Mouse (Mus musculus) megakaryocyte, embryonic 14.5 days (primary cell): ENCODE measurements around the gene Sv2a. TPM values are rescaled to one million over a fixed set of nuclear protein-coding genes. Genes with fewer than 3 reads are reported as not detected.

Experiments
- H3K27me3 ChIP-seq: replicated peaks from 2 replicates; pipeline ENCODE3; 2012; ENCODE audit warnings: inconsistent platforms
- H3K36me3 ChIP-seq: replicated peaks from 2 replicates; pipeline ENCODE3; 2012; ENCODE audit warnings: low read length, inconsistent platforms, mixed read lengths
- H3K4me1 ChIP-seq: 2 replicates; pipeline ENCODE4 v1.6.1; 2012; ENCODE audit warnings: inconsistent platforms
- H3K4me3 ChIP-seq: replicated peaks from 2 replicates; pipeline ENCODE3; 2012; ENCODE audit warnings: moderate library complexity, mild to moderate bottlenecking, inconsistent platforms
- H3K9me3 ChIP-seq: 2 replicates; pipeline ENCODE4 v1.6.1; 2012; ENCODE audit warnings: inconsistent platforms
- FLI1 ChIP-seq: IDR thresholded peaks from 2 replicates; pipeline ENCODE4 v1.6.1; 2012; ENCODE audit warnings: low read length, inconsistent platforms, mixed read lengths
- GATA1 ChIP-seq: IDR thresholded peaks from 3 replicates; pipeline ENCODE4 v1.6.1; 2012; ENCODE audit warnings: mixed read lengths, low read length, inconsistent platforms, borderline replicate concordance
- polyA plus RNA-seq: library from polyadenylated mRNA; stranded (reverse); fragments of >175 nt; gene quantifications from 2 replicates; pipeline ENCODE4 v1.2.3, GENCODE M21; 2012; ENCODE audit warnings: low replicate concordance; ENCODE audit not compliant: insufficient read depth

Sv2a gene
- polyA plus RNA-seq, 1 experiment: 1.9 TPM

- TF ChIP-seq FLI1 (no peak), GATA1 (no peak)
- Histone ChIP-seq H3K36me3 (peaks cover 20% of the 10 kb centered on the region), H3K4me3 (peak overlapping the region; percentile 89), H3K4me1 (peaks cover 33% of the 10 kb centered on the region), H3K9me3 (no peaks in the 10 kb centered on the region), H3K27me3 (peaks cover 13% of the 10 kb centered on the region)
Measured at GRCm38 (mm10) chr3:96160803-96161516, 20.0 kb upstream of the Sv2a start.

DNA sequence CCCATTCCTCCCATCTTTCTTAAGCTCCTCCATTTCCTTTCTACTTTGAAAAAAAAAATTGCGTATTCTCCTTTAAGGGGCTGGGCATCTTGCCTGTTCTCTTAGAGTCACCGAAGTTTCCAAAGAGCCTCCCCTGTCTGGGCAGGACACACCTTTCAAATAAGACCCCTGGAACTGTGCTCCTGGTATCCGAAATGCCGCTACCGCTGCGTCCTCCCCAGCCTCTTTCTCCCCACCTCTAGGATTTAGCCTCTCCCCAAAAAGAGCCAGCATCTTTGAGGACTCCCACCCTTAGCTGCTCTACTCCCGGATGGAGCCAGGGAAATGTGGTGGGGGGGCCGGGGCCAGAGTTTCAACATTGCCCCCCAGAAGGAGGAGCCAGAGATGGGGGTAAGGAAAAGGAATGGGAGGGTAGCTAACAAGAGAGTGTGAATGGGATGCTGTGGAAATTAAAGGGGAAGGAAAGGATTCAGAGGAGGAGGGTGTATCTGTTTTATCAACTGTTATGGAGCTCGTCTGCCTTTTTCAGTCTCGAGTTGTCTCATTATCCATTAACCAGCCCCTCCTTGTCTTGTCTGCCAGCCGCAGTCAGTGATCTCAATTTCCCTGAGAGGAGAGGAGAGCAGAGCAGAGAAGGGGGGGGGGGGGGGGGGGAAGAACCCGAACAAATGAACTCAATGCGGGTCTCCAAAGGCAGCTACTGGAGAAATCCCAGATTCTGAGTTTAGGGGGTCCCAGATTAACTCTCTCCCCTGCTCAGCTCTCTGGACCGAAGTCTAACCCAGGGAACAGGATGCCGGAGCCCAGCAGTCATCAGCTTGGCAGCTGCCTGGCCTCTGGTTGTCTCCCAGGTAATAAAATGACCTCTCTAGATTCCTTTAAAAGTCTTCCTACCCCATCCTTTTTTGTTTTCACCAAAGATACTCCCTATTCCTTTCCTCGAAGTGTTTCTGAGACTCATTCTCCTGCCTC lies 18.8 kb upstream of the Sv2a start, which contains the start of gene Mtmr11:
TSS of gene Mtmr11 (plus strand) at position 136 of the 972 bp plus-strand sequence.
- peaks cover 33% of the 10 kb centered on the region for H3K4me1 ChIP-seq
- peaks cover 8% of the 10 kb centered on the region for H3K36me3 ChIP-seq
- peak within 1 kb of the TSS; percentile 89 for H3K4me3 ChIP-seq
- TF ChIP-seq GATA1: no peak
- no peaks in the 10 kb centered on the region for H3K9me3 ChIP-seq
- H3K27me3 ChIP-seq: peaks cover 13% of the 10 kb centered on the region

DNA sequence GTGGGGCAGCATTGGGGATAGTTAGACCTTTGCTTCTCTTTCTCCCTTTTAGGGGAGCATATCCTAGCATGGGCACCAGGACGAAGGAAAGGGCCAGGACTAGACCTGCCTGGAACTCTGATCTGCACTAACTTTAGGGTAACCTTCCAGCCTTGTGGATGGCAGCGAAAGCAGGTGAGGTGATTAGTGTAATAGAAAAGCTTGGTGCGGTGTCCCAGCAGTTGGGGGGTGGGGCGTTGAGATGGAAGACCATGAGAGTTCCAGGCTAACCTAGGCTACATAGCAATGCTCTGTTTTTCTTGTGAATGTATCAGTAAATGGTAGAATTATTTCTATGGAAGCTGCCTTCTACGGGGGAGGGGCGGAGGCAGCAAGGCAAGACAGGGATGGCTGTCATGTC lies 17.9 kb upstream of the Sv2a start:
- H3K9me3 ChIP-seq: no peaks in the 10 kb centered on the region
- H3K27me3 ChIP-seq: peaks cover 13% of the 10 kb centered on the region
- TF ChIP-seq GATA1: no peak
- no peak for TF ChIP-seq FLI1
- peaks cover 34% of the 10 kb centered on the region for H3K4me1 ChIP-seq
- H3K36me3 ChIP-seq: peaks cover 10% of the 10 kb centered on the region
- no peak overlapping the region for H3K4me3 ChIP-seq

DNA sequence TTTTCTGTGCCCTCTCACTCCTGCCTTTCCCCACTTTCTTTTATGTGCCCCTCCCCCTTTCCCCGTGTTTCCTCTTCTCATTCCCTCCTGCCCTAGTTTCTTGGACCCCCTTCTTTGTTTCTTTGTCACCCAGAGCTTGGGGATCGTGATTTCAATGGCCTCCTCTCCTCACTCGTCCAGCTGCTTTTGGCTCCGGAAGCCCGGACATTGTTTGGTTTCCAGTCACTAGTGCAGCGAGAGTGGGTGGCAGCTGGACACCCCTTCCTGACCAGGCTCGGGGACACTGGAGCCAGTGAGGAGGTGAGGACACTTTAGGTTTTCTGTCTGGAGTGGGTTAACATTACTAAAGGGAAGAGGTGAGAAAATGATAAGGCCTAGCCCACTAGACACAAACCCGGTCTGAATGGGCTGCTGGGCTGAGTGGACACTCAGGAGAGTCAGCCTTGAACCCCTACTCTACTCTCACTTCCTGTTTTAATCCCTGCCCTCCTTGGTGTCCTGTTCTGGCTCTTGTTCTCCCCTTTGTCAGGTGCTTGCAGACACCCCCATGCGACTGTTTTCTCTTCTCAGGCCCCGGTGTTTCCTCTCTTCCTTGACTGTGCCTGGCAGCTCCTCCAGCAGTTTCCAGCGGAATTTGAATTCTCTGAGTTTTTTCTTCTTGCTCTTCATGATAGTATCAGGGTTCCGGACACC lies 12.3 kb upstream of the Sv2a start:
- H3K4me3 ChIP-seq: no peak overlapping the region
- TF ChIP-seq FLI1 (no peak), GATA1 (no peak)
- H3K27me3 ChIP-seq: peaks cover 6% of the 10 kb centered on the region
- H3K36me3 ChIP-seq: peaks cover 42% of the 10 kb centered on the region
- H3K4me1 ChIP-seq: peaks cover 42% of the 10 kb centered on the region
- H3K9me3 ChIP-seq: no peaks in the 10 kb centered on the region

- H3K4me3 ChIP-seq: peak overlapping the region; percentile 53
- H3K36me3 ChIP-seq: peaks cover 53% of the 10 kb centered on the region
- no peak for TF ChIP-seq GATA1
- no peaks in the 10 kb centered on the region for H3K9me3 ChIP-seq
- H3K27me3 ChIP-seq: no peaks in the 10 kb centered on the region
- H3K4me1 ChIP-seq: peaks cover 58% of the 10 kb centered on the region
Measured at GRCm38 (mm10) chr3:96170276-96170675, 10.7 kb upstream of the Sv2a start.

- Histone ChIP-seq H3K36me3 (peaks cover 59% of the 10 kb centered on the region), H3K9me3 (no peaks in the 10 kb centered on the region), H3K27me3 (no peaks in the 10 kb centered on the region), H3K4me1 (peaks cover 66% of the 10 kb centered on the region), H3K4me3 (peak overlapping the region; percentile 95)
- TF ChIP-seq GATA1 (no peak), FLI1 (no peak)
Measured at GRCm38 (mm10) chr3:96170976-96171545, 9.9 kb upstream of the Sv2a start.

DNA sequence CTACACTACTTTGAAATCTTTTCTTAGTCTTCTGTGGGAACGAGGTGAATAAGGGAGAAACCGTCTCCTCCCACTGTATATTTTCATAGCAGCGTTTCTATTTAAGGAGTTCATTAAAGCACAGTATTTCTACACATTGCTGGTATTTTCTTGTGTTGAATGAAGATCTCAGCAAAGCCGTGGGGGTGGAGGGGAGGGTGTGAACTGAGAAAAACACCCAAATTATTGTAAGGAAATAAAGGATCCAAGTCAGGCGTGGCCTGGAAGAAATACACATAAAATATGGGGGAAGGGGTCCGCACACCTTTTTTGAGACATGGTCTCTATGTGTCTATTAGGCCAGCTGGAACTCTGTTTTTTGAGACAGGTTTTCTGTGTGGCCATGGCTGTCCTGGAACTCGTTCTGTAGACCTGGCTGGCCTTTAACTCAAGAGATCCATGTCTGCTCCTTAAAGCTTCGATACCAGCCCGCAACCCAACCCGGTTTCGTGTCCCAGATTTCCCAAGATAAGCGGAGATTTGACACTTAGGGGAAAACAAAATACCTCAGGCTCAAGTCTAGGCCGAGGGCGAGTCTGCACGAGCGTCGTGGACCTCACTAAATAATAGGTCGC lies 9.3 kb upstream of the Sv2a start:
- Histone ChIP-seq H3K9me3 (no peaks in the 10 kb centered on the region), H3K4me3 (peak overlapping the region; percentile 95), H3K27me3 (no peaks in the 10 kb centered on the region), H3K4me1 (peaks cover 73% of the 10 kb centered on the region), H3K36me3 (peaks cover 65% of the 10 kb centered on the region)
- TF ChIP-seq GATA1: no peak
- TF ChIP-seq FLI1: no peak

DNA sequence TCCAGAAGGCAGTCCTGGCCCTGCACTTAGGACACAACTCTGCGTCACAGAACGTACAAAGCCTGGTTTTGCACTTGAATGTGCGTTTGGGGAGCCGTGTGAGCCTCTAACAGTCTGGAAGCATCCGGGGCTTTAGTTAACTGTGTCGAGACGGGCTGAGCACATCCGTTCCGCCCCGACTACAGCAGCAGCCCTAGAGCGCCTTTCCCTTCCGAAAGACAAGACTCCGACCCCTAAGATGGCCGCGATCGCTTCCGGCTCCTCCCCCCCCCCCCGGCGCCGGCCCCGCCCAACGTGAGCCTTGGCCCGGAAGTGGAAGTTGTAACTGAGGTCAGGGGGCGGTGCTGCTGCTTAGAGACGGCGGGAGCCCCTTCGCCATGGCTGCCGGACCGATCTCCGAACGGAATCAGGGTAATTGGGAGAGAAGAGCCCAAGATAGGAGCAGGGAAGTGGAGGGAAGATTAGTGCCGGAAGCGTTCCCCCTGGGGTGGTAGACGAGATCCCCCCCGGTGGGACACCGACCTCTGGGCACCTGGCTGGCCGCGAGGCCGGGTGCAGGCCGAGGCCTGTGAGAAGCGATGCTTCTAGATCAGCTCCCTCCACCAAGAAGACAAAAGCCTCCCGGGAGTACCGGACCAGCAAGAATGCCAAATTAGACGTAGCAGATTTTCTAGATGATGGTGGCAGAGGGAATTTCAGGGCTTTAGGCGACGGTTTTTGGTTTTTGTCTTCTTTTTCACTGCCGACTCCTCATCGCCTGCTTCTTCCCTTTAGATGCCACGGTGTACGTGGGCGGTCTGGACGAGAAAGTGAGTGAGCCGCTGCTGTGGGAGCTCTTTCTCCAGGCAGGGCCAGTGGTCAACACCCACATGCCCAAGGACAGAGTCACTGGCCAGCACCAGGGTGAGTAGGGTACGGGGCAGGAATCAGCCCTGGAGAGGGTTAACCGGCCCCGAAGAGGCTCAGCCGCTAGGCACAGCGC lies 8.5 kb upstream of the Sv2a start, which contains the start of gene Sf3b4:
TSS of gene Sf3b4 (plus strand) at position 136 of the 982 bp plus-strand sequence.
- H3K36me3 ChIP-seq: peaks cover 71% of the 10 kb centered on the region
- peak within 1 kb of the TSS; percentile 95 for H3K4me3 ChIP-seq
- H3K9me3 ChIP-seq: no peaks in the 10 kb centered on the region
- no peak for TF ChIP-seq FLI1
- H3K27me3 ChIP-seq: no peaks in the 10 kb centered on the region
- H3K4me1 ChIP-seq: peaks cover 73% of the 10 kb centered on the region
